Comparison of ENCODE assay signal across 8 mouse cellular contexts in genomic region chr17:73804592-73805271, GRCm38 (mm10). TPM values are rescaled to one million over a fixed set of nuclear protein-coding genes. Genes with fewer than 3 reads are reported as not detected.
DNase-seq lines count a peak whose midpoint lies in the region; ATAC-seq lines count a peak whose summit lies in the region.

No protein-coding gene starts in this region.

- H3K27me3 ChIP-seq in hindbrain, embryonic 13.5 days = no peaks in the 10 kb centered on the region

- H3K4me1 ChIP-seq in hindbrain, embryonic 13.5 days (replicated peaks) = peaks cover 21% of the 10 kb centered on the region

- H3K9ac ChIP-seq in hindbrain, embryonic 13.5 days = peak overlapping the region; percentile 84

- peak overlapping the region; percentile 92 for H3K27ac ChIP-seq in hindbrain, embryonic 13.5 days

- peak overlapping the region; percentile 60 for H3K4me3 ChIP-seq in hindbrain, embryonic 13.5 days

- peak; percentile 95 for DNase-seq in Muller cell, postnatal 12 days (ENCODE audit: inconsistent ontology term)
- DNase-seq in cerebellum, adult 9-10 months = peak; percentile 97
- peak; percentile 94 to 95 for DNase-seq in frontal cortex, postnatal 14 days (ENCODE audit: low spot score in 2 of 2)
- peak; percentile 93 to 97 for DNase-seq in layer of hippocampus, postnatal 14 days (ENCODE audit: low spot score in 2 of 2)
- DNase-seq in lung, postnatal 10 days = peak; percentile 95
- peak; percentile 72 for DNase-seq in retina, adult 2 months (ENCODE audit: low read depth, low spot score)
- DNase-seq in thymus, postnatal 25 days = peak; percentile 93

- ATAC-seq in hindbrain, embryonic 13.5 days (ENCODE audit: low FRiP score) = peak; percentile 98

- no peaks in the 10 kb centered on the region for H3K9me3 ChIP-seq in hindbrain, embryonic 13.5 days

- H3K4me2 ChIP-seq in hindbrain, embryonic 13.5 days = peak overlapping the region; percentile 67

- under 1% methylated on average over 45 of the region's 45 CpGs for WGBS in hindbrain, embryonic 13.5 days

- H3K36me3 ChIP-seq in hindbrain, embryonic 13.5 days = no peaks in the 10 kb centered on the region

RNA-seq across cellular contexts. Expression of gene Ehd3, which starts 0.8 kb away (rescaled TPM):
- polyA plus RNA-seq in hindbrain, embryonic 13.5 days (2015; fragmentation: Nextera tagmentation; extraction: Ambion mirVana) = 13.7 and 14.9 TPM in 2 replicates
- 100 to 1,000 TPM; 115 to 118 TPM for total RNA-seq in layer of hippocampus, postnatal 14 days (2021)

Comparison
In these comparisons a context has a peak if more than half of its experiments do, and no peak if none do; other contexts are left out.
1. Peak in every context shown above with its lines: DNase-seq, ATAC-seq, H3K4me3 ChIP-seq and H3K27ac ChIP-seq.